Mouse (Mus musculus): Measurements from ENCODE around the gene Evx2.

Gene Evx2

DNA sequence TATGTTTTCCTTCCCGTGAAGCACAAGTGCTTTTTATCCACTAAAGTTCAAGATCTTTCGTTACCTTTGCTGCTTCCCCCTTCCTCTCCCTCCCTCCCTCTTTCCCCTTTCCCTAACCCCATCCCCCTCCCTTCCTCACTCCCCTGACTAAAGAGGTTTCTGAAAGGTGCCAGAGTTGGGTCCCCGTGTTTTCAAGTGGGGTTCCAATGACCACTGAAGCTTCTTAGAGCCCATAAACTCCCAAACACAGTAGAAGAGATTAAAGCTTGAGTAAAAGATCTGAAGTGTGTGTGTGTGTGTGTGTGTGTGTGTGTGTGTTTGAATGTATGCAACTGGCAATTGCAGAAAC is 9.8 kb upstream of the Evx2 start:
- in situ Hi-C loops (cut with MboI, MseI), result loop anchor here in 1 of 2 experiments (5.0 to 25.0 kb wide), 2 partner anchors 607 to 1082 kb away; partner anchors contain the start of gene Chrna1

DNA sequence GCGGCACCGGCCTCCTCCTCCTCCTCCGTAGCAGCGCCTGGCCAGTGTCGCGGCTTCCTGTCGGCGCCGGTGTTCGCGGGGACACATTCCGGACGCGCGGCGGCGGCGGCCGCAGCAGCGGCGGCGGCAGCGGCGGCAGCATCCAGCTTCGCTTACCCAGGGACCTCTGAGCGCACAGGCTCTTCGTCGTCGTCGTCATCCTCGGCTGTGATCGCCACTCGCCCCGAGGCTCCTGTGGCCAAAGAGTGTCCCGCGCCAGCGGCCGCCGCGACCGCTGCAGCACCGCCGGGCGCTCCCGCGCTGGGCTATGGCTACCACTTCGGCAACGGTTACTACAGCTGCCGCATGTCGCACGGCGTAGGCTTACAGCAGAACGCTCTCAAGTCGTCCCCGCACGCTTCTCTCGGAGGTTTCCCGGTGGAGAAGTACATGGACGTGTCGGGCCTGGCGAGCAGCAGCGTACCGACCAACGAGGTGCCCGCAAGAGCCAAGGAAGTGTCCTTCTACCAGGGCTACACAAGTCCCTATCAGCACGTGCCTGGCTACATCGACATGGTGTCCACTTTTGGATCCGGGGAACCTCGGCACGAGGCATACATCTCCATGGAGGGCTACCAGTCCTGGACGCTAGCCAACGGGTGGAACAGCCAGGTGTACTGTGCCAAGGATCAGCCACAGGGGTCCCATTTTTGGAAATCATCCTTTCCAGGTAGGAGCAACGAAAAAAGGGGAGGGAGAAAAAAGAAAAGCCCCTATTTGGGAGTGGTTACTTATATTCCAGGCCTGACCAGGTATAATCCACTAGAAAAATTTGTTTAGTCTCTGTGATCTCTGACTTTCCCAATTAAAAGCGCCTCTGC is 9.2 kb upstream of the Evx2 start:
- in situ Hi-C loops (cut with MboI, MseI), result loop anchor here in 1 of 2 experiments (5.0 to 25.0 kb wide), 2 partner anchors 606 to 1081 kb away; partner anchors contain the start of gene Chrna1

DNA sequence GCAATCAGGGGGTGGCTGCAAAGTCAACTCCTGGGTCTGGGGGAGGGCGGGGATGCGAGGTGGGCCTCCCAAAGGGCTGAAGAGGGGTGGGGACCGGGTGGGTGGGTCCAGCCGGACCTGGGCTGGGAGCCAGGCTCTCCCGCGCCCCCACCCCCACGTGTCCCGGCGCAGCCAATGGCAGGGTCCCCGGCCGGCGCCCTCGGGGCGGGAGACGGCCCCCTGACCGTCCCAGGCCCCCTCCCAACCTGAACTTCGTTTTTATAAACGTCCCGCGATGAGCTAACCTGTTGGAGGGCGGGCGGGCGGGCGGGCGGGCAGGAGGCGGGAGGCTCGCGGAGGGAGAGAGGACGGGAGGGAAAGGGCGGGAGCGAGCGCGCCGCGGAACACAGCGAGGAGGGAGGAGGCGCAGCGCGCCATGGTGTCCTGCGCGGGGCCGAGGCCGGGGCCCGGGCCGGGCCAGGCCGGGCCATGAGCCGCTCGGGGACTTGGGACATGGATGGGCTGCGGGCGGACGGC is 8.5 kb upstream of the Evx2 start, which contains the start of gene Hoxd13:
TSS of gene Hoxd13 (plus strand) at position 469 of the 516 bp plus-strand sequence.
- in situ Hi-C loops (cut with MboI, MseI), result loop anchor here in 1 of 2 experiments (5.0 to 25.0 kb wide), 2 partner anchors 606 to 1081 kb away; partner anchors contain the start of gene Chrna1

DNA sequence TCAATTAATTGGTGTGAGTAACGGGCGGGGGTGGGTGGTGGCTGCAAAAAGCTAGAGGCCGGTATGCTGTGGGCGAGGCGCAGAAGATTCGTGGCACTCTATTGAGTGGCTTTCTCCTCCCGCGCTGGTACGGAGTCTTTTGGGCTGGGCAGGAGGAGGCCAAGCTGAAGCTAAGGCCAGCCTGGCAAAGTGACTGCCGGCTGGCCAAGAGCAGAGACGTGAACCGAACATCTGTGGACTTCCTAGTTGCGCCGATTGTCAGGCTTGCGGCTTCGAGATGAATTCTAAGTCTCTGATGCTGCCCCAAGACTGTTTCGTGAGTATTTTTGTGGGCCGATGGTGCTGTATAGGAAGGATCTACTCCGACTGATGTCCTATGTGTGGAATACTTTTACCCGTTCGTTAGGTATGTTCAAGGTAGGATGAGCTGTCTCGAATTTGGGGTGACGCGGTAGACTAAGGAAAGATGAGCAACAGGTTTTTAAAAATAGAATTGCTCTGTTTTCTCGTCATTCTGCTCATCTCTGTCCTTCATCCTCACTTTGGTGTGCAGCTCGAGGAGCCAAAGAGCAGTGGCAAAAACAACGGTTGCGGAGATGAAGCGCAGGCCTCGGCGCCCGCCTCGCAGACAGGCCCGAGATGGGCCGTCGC is 8.0 kb upstream of the Evx2 start:
- in situ Hi-C loops (cut with MboI, MseI), result loop anchor here in 1 of 2 experiments (5.0 to 25.0 kb wide), 2 partner anchors 605 to 1080 kb away; partner anchors contain the start of gene Chrna1

DNA sequence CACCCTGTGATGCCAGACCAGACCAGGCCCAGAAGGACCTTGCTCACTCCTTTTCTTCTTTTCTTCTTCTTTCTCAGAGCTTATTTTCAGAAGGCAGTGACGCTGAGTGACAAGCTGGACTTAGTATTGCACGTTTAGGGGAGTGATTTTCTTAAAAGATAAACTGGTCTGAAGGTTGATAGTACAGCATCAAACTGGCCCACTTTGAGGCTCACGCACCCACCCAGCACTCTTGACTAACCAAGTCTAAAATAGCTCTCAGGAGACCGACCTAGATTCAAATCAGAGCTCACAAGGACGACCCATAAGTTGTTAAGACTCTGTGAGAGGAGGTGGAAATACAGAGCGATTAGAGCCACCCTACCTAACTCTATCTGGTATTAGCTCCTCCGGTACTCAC is 7.1 kb upstream of the Evx2 start:
- in situ Hi-C loops (cut with MboI, MseI), result loop anchor here in 1 of 2 experiments (5.0 to 25.0 kb wide), 2 partner anchors 604 to 1079 kb away; partner anchors contain the start of gene Chrna1

DNA sequence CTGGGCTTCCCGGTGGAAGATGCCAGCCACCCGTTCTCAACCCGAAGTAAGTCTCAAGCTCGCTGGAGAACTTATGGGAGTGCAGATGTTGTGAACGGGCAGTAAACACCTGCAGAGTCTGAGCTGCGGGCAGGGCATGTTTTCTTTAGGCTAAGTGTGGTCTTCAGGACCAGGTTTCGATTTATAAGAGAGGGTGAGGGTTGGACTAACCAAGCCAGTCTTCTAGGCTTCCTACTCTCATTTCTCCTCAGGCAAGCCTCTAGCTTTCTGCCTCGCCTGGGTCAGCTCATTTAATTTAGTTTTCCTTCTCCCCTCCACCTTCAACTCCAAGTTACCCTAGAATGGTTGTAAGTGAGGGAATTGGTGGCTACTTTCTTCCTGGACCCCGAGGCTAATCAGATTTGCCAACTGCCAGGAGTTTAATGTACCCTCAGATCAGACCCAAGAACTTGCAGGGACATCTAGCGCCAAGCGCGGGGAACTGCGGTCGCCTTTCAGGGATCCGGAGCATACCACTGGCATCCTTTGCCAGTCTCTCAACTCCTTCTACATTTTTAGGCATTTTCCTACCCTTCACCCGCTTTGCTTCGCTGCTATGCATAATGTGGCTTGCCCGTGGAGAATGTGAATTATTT is 4.1 kb upstream of the Evx2 start:
- in situ Hi-C loops (cut with MboI, MseI), result loop anchor here (5.0 to 25.0 kb wide), 4 partner anchors 86 to 1076 kb away; partner anchors contain the start of genes Chrna1 (in 1 of the 2) and Lnpk (in 1 of the 2)

DNA sequence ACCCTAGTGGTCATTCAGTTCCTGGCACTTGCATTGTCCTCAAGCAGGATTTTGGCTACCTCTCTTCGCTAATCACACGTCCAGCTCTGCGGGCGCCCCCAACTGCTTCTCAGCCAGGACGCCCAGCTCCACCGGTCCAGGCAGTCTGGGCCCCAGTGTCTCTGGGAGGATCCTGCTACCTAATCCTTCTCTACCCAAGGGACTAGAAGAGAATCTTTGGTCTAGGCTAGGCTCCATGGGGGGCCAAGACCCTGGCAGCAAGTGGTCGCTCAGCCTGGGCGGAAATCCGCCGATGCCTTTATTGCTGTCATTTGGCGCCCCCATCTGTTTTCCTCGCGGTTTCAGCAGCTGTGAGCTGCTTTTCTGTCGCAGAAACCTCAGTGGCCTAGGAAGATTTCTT is 2.3 kb upstream of the Evx2 start:
- in situ Hi-C loops (cut with MboI, MseI), result loop anchor here (5.0 to 25.0 kb wide), 4 partner anchors 84 to 1074 kb away; partner anchors contain the start of genes Chrna1 (in 1 of the 2) and Lnpk (in 1 of the 2)

DNA sequence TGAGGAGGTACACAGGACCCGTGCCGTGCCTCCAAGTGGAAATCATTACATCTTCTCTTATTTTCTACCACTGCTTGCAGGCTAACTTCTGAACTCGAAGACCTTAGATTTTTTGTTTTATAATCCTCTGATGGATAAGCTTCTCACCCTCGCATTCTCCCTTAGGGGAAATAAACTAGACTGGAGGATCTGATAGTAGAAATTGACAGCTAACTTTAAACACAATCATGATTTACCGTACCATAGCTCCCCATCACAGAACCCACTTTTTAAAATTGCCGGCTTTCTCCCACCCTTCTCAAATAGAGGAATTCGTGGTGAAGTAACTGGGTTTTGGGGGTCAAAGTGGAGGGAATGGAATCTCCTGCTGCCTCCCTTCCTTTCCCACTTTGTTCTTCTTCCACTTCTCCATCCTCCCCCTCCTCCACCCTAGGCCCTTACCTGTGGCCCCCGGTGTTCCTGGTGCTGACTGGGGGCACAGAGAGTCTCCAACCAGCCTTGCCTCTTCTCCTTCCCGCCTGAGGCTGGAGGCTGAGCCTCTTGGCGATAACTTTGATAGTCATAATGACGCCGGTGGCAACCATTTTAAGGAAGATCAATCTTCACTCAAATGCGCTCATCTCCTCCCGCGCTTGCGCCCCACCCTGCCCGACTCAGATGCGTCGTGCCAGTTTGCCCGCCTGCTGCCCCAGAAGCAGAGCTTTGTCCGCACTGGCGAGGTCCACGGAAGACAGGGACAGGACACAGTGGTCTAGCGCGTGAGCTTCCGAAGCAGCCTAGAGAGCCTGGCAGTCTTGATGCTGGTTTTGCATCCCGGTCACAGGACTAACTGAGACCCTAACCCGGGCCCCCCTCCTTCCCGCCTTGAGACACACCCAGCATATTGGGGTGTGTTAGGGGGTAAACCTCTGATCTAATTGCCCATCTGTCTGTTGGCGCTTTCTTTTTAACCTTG is 1.3 kb upstream of the Evx2 start:
- in situ Hi-C loops (cut with MboI, MseI), result loop anchor here (5.0 to 25.0 kb wide), 4 partner anchors 83 to 1073 kb away; partner anchors contain the start of genes Chrna1 (in 1 of the 2) and Lnpk (in 1 of the 2)

DNA sequence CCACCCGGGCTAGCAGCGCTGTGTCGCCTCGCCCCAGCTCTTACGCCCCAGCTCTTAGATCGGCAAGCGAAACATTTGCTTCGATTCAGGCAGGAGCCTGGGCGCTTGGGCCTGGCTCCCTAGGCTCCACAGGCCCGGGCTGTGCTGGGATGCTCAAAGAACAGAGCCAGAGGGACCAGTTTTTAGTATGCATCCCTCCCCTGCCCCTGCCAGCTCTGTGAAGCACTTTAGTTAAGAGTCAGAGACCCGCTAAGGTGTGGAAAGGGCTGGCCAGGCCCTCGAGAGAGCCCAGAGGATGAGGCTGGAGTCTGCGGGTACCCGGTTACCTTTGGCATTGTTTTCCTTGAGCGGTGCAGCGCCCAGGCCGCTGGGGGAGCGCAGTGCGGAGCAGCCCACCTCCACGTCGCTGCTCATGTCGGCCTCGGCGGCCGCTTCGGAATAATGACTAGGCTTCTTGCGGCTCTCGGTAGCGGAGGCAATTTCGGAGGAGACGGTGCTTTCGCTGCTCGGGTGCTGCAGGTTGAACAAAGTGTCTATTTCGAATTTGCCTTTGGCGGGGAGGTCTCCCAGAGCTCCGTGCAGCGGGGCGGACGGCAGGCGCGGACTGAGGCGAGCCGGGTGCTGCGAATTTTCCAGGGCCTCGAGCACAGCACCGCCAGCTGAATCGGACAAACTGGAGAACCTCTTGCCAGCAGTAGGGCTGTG is 538 bp downstream of the Evx2 start:
- in situ Hi-C loops (cut with MboI, MseI), result loop anchor here in 1 of 2 experiments (5.0 to 25.0 kb wide), 2 partner anchors 77 to 1072 kb away; partner anchors contain the start of gene Chrna1

DNA sequence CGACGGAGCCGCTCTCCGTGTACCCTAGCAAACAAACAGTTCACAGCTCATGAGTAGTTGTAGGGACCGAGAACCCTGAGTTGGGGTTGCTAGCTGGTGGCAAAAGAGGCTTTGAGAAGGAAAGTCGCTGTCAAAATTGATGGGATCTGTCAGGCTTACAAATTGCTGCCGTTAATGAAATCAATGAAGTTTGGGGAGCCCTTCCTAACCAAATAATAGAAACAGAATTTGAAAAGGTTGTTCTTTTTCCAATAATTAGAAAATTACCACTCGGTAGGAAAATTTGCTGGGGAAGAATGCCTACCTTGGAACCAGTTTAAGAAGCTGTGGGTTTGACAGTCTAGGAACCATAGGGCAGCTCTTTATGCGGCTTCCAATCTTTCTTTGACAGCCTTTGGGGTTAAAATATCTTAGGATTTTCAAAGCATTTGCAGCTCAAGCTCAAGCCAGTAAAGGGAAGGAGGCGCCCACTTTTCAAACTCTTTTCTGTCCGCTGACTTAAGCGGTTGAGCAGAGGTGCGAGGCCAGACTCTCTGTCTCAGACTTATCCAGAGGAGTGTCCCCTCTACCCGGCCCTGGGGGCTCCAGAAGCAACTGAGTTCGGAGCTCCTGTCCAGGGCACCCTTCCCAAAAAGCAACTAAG is 1.2 kb downstream of the Evx2 start:
- in situ Hi-C loops (cut with MboI, MseI), result loop anchor here in 1 of 2 experiments (5.0 to 25.0 kb wide), 2 partner anchors 76 to 1071 kb away; partner anchors contain the start of gene Chrna1

DNA sequence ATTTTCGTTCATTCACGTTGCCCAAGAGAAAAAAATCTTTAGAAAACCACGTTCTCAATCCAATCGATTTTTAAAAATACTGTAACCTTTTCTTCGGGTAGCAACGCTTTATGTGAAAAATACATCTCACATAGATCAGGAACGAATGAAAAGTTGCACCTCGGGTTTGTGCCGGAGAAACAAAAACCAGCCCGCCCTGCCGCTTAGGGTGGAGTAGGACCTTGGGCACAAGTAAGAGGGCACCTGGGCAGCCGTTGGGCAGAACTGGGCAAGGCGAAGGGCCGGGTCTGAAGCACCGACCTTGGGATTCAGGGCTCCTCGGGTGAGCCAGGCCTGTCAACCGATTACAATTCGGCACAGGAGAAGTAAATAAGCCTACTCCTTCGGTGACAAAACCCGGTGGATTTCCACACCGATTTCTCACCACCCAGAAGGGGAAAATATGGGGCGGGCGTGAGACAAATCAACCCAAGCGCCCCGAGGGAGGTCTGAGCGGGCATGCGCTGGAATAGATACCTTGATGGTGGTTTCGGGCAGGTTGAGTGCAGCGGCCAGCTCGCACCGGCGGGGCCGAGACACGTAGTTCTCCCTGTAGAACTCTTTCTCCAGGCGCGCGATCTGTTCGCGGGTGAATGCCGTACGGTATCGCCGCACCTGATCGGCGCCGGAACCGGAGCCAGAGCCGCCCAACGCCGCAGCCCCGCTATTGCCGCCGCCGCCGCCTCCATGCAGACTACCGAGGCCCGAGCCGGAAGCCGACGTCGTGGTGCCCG is 1.9 kb downstream of the Evx2 start:
- in situ Hi-C loops (cut with MboI, MseI), result loop anchor here in 1 of 2 experiments (5.0 to 25.0 kb wide), 2 partner anchors 75 to 1070 kb away; partner anchors contain the start of gene Chrna1

DNA sequence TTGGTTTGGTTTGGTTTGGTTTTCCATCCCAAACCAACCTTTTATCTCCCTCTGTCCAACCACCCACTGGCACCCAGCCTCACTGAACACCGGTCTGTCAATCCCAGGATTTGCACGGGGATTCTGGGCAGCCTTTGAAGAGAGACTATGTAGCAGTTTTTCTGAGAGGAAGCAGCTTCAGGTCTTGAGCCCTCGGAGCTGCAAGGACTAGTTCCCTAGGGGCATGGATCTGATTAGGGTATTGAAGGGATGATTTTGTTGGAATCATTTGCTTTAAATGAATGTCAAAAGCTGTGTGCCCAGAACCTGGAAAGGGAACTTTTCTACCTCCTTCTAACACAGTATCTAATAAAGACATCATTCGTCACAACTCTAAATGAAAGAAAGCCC is 2.7 kb downstream of the Evx2 start:
- in situ Hi-C loops (cut with MboI, MseI), result loop anchor here in 1 of 2 experiments (5.0 to 25.0 kb wide), 2 partner anchors 74 to 1069 kb away; partner anchors contain the start of gene Chrna1

DNA sequence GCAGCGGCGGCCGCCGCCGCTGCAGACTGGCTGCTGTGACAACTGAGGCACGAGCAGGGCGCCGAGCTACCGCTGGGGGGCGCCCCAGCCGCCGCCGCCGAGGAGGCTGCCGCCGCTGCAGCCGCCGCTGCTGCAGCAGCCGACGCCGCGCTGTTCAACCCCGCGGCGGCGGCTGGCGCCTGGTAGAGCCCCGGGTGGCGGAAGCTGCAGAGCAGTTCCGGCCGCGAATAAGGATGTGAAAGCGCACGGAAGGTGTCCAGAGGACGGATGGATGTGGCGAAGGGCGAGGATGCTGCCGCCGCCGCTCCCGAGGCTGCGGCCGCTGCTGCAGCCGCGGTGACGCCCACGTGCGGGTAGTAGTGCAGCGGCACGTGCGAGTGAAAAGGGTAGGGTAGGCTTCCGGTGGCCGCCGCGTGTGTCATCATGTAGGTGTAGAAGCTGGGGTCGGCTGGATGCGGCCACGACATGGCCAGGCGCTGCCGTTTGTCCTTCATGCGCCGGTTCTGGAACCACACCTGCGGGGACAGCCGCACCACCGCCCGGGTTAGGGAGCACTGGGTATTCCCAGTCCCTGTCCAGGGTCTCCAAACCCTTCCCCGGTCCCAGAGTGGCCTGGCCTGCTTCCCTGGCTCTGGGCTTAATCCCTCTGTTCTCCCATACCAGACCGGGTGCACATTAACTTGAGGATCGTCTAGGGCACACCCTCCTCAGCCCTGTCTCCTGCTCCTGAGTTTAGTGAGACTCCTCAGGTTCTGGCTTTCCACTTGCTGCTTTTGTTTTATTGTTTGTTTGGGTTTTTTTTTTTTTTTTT is 3.3 kb downstream of the Evx2 start:
- in situ Hi-C loops (cut with MboI, MseI), result loop anchor here in 1 of 2 experiments (5.0 to 25.0 kb wide), 2 partner anchors 74 to 1069 kb away; partner anchors contain the start of gene Chrna1

DNA sequence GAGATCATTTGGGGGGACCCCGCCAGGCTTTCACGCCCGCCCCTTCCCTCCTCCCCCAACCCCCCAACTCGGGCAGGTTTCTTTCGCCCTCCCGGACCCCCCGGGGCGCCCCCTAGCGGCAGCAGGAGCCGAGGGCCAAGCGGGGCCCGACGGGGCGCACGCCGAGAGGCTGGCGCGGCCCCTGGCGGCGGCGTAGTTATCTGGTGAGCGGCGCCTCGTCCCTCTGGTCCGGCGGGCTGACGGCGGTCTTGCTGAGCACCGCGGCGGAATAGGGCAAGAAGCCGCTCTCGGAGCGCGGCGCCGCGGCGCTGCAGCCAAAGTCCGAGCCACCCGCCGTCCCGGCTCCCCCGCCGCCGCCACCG is 4.0 kb downstream of the Evx2 start:
- in situ Hi-C loops (cut with MboI, MseI), result loop anchor here in 1 of 2 experiments (5.0 to 25.0 kb wide), 2 partner anchors 73 to 1068 kb away; partner anchors contain the start of gene Chrna1

DNA sequence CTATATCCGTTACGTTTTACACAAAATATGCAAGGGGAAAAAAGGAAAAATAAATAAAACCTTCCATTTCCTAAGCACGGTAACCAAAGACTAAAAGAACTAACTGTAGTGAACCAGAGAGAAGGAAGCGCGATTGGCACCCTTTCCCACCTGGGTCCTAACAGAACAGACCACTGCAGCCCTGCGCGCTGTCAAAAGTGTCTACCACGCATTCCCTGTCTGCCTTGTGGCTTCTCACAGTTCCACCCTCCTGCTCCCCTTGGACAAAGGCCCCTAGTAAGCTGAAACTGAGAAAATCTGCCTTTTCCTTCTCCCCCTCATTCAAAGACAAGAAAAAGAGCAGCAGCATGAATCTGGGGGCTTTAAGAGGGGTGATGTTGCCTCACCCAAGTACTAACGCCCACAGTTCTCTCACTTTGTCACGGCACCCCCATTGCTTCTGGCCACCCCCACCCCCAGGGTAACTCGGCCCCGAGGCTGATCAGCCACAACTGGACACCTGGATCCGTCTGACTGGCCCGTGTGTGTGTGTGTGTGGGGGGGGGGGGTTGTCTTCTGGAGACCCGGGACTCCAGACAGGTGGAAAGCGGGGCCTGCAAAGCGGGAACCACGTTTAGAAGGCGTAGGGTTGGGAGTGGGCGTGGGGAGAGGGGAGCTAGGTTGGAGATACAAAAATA is 4.5 kb downstream of the Evx2 start:
- in situ Hi-C loops (cut with MboI, MseI), result loop anchor here in 1 of 2 experiments (5.0 to 25.0 kb wide), 2 partner anchors 73 to 1068 kb away; partner anchors contain the start of gene Chrna1
